Mouse (Mus musculus) ES-E14 (cell line): ENCODE data around the gene Marc1. TPM values are rescaled to one million over a fixed set of nuclear protein-coding genes. Genes with fewer than 3 reads are reported as not detected.
A peak's percentile ranks its signal among the peaks of the same experiment; 100 is the strongest.

ENCODE experiments used
- DNase-seq: peaks from one replicate; pipeline ENCODE4 v3.0.0-alpha.2; 2013; ENCODE audit warnings: low read depth, low spot score
- H3K27ac ChIP-seq: 2 replicates; pipeline ENCODE4 v1.5.1; 2012; ENCODE audit warnings: low read depth, mild to moderate bottlenecking, low read length, moderate library complexity, mixed read lengths; ENCODE audit not compliant: poor library complexity, insufficient read depth, severe bottlenecking
- H3K36me3 ChIP-seq: 2 replicates; pipeline ENCODE4 v1.6.1; 2012; ENCODE audit warnings: mild to moderate bottlenecking, low read length, moderate library complexity, mixed read lengths; ENCODE audit not compliant: control insufficient read depth, poor library complexity, insufficient read depth, severe bottlenecking
- H3K4me1 ChIP-seq, 2 experiments: fragments of 150-350 bp in 1 of 2; sonication (generic) in 1 of 2; 2 replicates each; pipeline ENCODE4 v1.6.1; 2012; ENCODE audit warnings: low read length in 2 of 2, mild to moderate bottlenecking in 1 of 2, mixed read lengths in 1 of 2; ENCODE audit not compliant: control insufficient read depth in 2 of 2, insufficient read depth in 2 of 2, poor library complexity in 1 of 2
- H3K4me3 ChIP-seq, 2 experiments: fragments of 150-350 bp in 1 of 2; sonication (generic) in 1 of 2; 2 replicates each; pipeline ENCODE4 v1.5.1; 2012; ENCODE audit warnings: low read length in 2 of 2, low read depth in 1 of 2, mild to moderate bottlenecking in 1 of 2, mixed read lengths in 1 of 2; ENCODE audit not compliant: insufficient read depth in 1 of 2, poor library complexity in 1 of 2, severe bottlenecking in 1 of 2
- H3K9ac ChIP-seq: 2 replicates; pipeline ENCODE4 v1.6.1; 2012; ENCODE audit warnings: low read depth, mild to moderate bottlenecking, low read length, mixed read lengths; ENCODE audit not compliant: poor library complexity, insufficient read depth, severe bottlenecking
- H3K9me3 ChIP-seq: fragments of 150-350 bp; sonication (generic); 2 replicates; pipeline ENCODE4 v1.6.1; 2012; ENCODE audit warnings: low read depth, mild to moderate bottlenecking, low read length; ENCODE audit not compliant: control insufficient read depth, insufficient read depth
- CHD2 ChIP-seq: IDR thresholded peaks from 2 replicates; pipeline ENCODE4 v1.6.1; 2014; ENCODE audit warnings: mild to moderate bottlenecking, low read depth, low read length, inconsistent platforms
- HCFC1 ChIP-seq: IDR thresholded peaks from 2 replicates; pipeline ENCODE4 v1.6.1; 2012; ENCODE audit warnings: low read length, inconsistent platforms, borderline replicate concordance; ENCODE audit not compliant: insufficient read depth
- ZC3H11A ChIP-seq: IDR thresholded peaks from 2 replicates; pipeline ENCODE4 v1.6.1; 2012; ENCODE audit warnings: low read depth, mild to moderate bottlenecking, inconsistent platforms, low read length, borderline replicate concordance
- ZNF384 ChIP-seq: IDR thresholded peaks from 2 replicates; pipeline ENCODE4 v1.6.1; 2012; ENCODE audit warnings: low read depth, low read length, inconsistent platforms
- in situ Hi-C, 2 experiments: fragments of 600-800 bp; cut with MboI; formaldehyde crosslinking; loops; one replicate each; pipeline ENCODE4 v1.15.1; 2025; ENCODE audit warnings: low sequenced_read_pairs in 2 of 2, inconsistent platforms in 1 of 2; ENCODE audit not compliant: unreplicated experiment in 2 of 2
- total RNA-seq: library from RNA; depleted of rRNA; stranded (reverse); fragments of 300-350 nt; gene quantifications from 2 replicates; pipeline ENCODE4 v1.2.3, GENCODE M21; 2012; rRNA removed

Marc1 gene
- total RNA-seq, 1 experiment = 0.18 TPM

DNA sequence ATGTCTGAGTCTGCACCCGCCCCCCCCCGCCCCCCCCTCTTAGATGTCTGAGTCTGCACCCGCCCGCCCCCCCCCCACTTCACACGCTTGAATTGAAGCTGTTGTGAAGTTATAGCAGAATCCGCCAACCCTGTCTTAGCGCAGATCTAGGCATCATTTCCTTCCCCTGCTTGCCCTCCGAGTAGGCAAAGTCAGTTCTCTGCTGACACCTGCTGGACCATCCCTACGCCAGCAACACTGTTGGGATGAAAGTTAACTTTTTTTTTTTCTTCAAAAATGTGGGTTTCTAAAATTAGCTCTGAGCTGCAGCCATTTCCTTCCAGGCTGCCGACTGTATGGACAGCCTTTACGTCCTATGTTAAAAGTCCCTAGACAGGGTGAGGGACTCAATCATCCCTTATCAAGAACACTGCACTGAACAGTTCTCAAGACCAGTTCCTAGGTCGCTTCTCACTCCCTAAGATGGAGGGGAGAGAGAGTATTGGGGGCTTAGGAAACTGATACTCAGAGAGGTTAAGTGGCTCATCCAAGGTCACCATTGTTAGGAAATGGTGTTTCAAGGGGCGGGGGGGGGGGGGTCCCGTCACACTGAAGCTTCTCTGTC is 73.1 kb downstream of the Marc1 start:
- H3K9me3 ChIP-seq = no peaks in the 10 kb centered on the region
- H3K4me1 ChIP-seq = no peaks in the 10 kb centered on the region
- no peaks in the 10 kb centered on the region for H3K36me3 ChIP-seq
- no peak overlapping the region for H3K9ac ChIP-seq
- TF ChIP-seq ZNF384 (peak; percentile 86), HCFC1 (no peak), ZC3H11A (peak; percentile 71; the same call in 1 of the 2 replicates)
- H3K4me3 ChIP-seq = no peak overlapping the region
- no peak overlapping the region for H3K27ac ChIP-seq
- in situ Hi-C loops = no loop called here
- DNase-seq = no peak

DNA sequence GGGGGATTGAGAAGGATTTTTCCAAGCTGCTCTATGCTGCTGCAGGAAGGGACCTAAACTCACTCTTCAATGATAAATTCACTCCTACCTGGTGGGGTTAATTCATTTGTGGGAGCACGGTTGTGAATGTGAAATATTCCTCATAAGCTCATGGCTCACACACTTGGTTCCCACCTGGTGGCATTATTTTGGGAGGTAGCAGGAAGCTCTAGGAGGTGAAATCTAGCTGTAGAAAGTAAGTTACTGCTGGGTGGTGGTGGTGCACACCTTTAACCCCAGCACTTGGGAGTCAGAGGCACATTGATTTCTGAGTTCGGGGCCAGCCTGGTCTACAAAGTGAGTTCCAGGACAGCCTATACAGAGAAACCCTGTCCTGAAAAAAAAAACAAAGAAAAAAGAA is 73.9 kb downstream of the Marc1 start:
- DNase-seq = no peak
- Histone ChIP-seq H3K4me3 (no peak overlapping the region), H3K9me3 (no peaks in the 10 kb centered on the region), H3K9ac (no peak overlapping the region), H3K27ac (no peak overlapping the region), H3K36me3 (no peaks in the 10 kb centered on the region), H3K4me1 (no peaks in the 10 kb centered on the region)
- no peak for TF ChIP-seq CHD2
- in situ Hi-C loops = no loop called here

Other genes starting within 250 kb of the Marc1 start
- 0.16 and 1.4 TPM in 2 replicates for gene Hlx, start 78.7 kb downstream of the Marc1 start, total RNA-seq
- 58.1 and 76.4 TPM in 2 replicates for gene Marc2, start 35.1 kb upstream of the Marc1 start, total RNA-seq
- 1.4 and 1.6 TPM in 2 replicates for gene C130074G19Rik, start 71.9 kb upstream of the Marc1 start, total RNA-seq
- gene Mark1, start 188.3 kb upstream of the Marc1 start, total RNA-seq = 3.3 and 3.6 TPM in 2 replicates